Mouse (Mus musculus): ENCODE results near the gene Rpusd2.

Rpusd2 gene

DNA sequence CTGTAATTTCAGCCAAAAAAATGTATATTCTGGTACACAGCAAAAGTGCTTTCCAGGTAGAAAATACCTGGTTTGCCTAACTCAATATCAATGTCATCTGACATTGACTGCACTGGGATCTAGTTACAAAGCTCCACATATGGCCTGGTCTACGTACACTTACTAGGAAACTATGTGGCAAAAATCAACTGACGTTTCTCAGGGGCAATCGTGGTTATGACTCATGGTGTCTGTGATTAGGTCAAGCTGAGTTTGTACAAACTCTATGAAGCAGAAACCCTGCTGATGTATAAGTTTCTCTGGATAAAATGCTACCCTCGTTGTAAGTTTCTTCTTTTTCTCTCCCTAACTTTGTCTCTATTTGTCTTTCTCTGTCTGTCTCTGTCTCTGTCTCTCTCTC is 2.4 kb upstream of the Rpusd2 start:
- no peak for DNase-seq (ENCODE audit: low spot score in 2 of 2)

DNA sequence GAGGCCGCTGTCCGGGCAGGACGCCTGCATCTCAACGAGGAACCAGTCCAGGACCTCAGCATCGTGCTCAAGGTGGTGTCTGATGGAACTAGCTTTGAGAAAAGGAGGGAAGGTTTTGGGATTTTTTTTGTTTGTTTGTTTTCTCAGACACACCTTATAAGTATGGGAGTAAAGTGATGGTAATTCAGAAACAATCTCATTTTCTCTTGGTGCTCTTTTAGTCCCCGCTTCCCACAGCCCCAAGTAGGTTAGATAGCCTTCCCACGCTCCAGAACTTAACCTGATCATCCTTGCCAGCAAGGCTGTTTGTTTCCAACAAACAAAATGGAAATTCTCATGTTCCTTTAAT is 781 bp downstream of the Rpusd2 start:
- no peak for DNase-seq (ENCODE audit: low spot score in 2 of 2)

DNA sequence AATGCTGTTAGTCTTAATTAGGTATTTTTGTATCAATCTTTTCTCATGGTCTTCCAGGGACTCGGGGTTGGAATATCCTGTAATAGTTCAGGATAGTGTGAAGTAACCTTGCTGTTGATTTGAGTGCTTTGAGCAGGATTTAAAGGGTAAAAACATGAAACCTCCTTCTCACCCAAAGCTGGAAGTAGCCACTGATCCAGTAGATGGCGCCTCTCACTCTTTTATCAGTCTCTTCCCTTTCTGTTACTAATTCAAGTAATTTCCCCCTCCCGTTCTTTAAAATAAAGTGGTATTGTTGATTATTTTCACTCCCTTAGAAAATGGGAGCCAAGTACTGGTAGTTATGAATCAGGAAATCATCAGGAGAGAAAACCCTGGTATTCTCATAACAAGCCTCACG is 6.3 kb downstream of the Rpusd2 start:
- peak in 1 of 2 experiments; percentile 65 for DNase-seq (ENCODE audit: low spot score in 2 of 2)

DNA sequence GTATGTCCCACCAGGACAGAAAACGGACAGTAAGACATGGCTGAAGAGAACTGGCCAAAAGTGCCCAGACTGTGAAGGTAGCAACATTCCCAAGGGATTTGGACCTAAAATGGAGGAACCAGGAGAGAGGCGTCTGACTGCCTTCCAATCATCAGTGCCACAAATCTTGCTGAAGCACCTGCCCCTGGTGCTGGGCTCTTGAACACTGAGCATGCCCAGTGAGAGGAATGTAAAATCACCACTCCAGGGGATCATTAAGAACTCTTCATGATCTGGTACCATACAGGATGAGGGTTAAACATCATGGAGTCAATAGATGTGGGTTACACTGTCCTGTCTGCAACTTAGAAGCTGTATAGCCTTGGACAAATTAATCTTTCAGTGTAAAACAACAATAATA is 10.6 kb downstream of the Rpusd2 start:
- no peak for DNase-seq (ENCODE audit: low spot score in 2 of 2)

DNA sequence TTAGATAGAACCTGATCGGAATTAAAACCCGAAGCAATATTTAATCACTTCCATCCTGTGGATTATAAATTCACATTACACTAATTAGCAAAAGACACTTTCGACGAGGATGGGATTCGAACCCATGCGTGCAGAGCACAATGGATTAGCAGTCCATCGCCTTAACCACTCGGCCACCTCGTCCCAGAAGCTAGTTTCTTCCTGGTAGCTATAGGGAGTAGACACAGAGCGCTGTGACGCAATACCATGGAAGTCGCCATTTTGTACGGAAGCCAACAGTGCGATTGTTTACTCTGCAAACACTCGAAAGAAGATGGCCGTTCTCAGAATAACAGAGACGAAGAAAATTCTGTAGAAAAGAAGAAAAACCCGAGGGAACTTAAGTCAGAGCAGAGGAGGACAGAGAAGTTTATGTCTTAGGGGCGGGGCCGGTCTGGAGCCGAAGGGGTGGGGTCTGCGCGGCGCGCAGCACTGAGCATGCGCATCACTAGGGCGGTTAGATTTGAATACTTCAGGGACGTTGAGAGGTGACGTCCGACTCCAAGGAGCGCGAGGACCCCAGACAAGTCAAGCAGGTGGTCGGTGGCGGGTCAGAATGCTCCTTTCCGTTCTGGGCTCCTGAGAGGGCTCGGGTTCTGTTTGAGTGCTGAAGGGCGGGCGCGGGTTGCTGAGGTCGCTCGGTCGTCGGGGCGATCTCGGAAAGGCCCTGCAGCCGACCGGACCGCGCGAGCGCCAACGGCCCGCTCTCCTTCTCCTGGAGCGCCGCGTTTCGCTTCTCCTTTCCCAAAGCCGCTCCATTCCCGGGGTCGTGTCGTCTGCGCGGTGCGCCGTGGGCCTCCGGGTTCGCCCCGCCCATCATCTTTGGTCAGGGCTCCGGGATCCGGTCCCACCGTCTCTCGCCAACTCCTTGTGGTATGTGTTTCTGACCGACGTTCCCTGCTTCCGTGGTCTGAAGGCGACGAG is 12.3 kb downstream of the Rpusd2 start, which contains the start of gene Knl1:
TSS of gene Knl1 (plus strand) at position 471 of the 963 bp plus-strand sequence.
- peak; percentile 95 to 99 for DNase-seq (ENCODE audit: low spot score in 2 of 2)

DNA sequence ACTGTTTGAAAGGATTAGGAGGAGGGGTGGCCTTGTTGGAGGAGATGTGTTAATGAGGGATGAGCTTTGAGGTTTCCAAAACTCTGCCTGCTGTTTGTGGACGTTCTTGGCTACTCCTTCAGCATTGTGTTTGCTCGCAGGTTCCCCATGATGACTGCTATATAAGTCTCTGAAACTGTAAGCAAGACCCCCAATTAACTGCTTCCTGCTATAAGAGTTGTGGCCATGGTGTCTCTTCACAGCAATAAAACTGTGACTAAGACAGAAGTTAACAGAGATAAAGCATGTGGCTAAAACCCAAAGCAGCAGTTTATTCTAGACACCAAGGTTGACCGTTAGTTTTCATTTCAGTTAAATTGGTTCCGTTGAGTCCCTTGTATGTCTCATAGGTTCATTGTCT is 13.3 kb downstream of the Rpusd2 start:
- DNase-seq (ENCODE audit: low spot score in 2 of 2), result peak in 1 of 2 experiments; percentile 40

DNA sequence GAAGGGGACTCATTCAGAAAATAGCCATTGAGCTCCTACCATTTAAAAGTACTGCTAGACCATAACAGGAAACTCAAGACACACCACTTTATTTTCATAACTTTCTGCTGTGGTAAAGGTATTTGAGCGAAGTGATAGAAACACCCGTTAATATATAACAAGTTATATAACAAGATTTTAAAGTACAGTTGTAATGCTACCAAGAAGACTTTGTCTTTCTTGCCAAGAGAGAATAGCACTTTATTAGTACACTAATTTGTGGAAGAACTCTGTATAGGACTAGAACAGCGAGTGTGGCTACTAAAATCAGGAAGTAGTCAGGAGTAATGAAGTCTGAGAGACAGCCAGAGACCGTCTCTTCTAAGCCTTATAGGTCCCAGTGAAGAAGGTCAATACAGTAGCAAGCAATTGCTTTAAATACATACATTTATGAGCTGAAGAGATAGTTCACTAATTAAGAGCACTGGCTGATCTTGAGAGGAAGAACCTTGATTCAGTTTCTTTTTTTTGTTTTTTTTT is 15.6 kb downstream of the Rpusd2 start:
- DNase-seq (ENCODE audit: low spot score in 2 of 2), result no peak

DNA sequence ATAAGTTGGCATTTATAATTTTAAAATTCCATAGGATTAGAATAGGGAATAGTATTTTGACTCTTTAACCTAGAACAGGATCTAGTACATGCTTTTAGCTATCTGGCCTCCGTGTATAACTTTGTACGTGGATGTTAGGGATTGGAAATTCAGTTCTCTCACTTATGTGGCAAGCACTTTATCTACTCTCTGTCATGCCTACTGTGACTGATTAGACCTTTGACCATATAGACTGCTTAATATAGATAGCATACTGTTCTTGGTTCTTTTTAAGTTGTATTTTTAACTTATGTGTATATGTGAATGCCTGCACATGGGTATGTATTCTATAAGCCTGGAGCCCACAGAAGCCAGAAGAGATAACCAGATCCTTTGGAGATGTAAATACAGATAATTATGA is 25.5 kb downstream of the Rpusd2 start:
- DNase-seq (ENCODE audit: low spot score in 2 of 2), result no peak

DNA sequence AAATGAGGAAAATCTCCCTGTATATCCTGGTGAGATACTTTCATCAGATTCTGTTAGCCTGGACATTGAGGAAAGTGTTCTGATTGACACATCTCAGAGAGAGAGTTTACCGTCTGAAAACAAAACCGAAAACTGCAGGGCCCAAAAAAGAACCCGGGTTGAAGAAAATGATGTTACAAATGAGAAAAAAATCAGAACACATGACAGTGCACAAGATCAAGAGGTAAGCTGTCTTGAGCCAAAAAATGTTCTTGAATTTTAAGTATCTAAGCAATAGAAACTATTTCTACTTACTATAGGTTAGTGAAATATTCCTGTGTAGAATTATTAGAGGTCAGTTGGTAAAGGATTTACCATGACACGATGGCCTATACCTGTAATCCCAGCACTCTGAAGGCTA is 37.8 kb downstream of the Rpusd2 start:
- DNase-seq (ENCODE audit: low spot score in 2 of 2), result no peak

DNA sequence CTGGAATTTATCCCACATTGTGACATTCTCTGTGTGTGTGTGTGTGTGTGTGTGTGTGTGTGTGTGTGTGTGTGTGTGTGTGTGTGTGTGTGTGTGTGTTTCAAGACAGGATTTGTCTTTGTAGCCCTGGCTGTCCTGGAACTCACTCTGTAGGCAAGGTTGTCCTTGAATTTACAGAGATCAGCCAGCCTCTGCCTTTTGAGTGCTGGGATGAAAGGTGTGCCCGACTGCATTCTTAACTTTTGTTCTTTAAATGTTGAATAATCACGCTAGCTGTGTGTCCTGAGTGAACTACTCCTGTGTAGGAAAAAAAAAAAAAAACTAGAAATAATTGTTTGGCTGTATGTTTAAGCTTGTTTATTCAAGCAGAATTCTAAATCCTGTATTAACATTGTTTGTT is 51.6 kb downstream of the Rpusd2 start:
- no peak for DNase-seq (ENCODE audit: low spot score in 2 of 2)
